Mouse (Mus musculus) stomach, adult 2 months (tissue): ENCODE data around the gene Ippk. TPM values are rescaled to one million over a fixed set of nuclear protein-coding genes. Genes with fewer than 3 reads are reported as not detected.

Experiments used
- polyA plus RNA-seq: library from polyadenylated mRNA; depleted of rRNA; stranded (reverse); fragments of >200 nt; gene quantifications from 2 replicates; pipeline ENCODE4 v1.2.3, GENCODE M21; 2012; rRNA removed

Ippk gene
- 5.8 and 8.4 TPM in 2 replicates for polyA plus RNA-seq

GRCm38 (mm10) chr13:49420754-49421605, at the start of gene Ippk:
Ippk (plus strand) TSS chr13:49421249.

GRCm38 (mm10) chr13:49492376-49493368, 71.6 kb downstream of the Ippk start, which contains the start of gene Tes3-ps:
Tes3-ps (plus strand) TSS chr13:49493318.

GRCm38 (mm10) chr13:49504510-49504909, 83.5 kb downstream of the Ippk start, which contains the start of gene Ecm2:
Ecm2 (plus strand) TSS chr13:49504810.

Other genes starting within 250 kb of the Ippk start
- 151 and 187 TPM in 2 replicates for gene Ninj1, start 233.8 kb upstream of the Ippk start, polyA plus RNA-seq
- gene Card19, start 205.2 kb upstream of the Ippk start, polyA plus RNA-seq: 154 and 247 TPM in 2 replicates
- gene Susd3, start 172.5 kb upstream of the Ippk start, polyA plus RNA-seq: 0.50 and 3.7 TPM in 2 replicates
- 0.56 and 0.62 TPM in 2 replicates for gene Fgd3, start 100.9 kb upstream of the Ippk start, polyA plus RNA-seq
- 8.7 and 9.2 TPM in 2 replicates for gene Bicd2, start 79.7 kb upstream of the Ippk start, polyA plus RNA-seq
- gene Tes3-ps, start 72.1 kb downstream of the Ippk start, polyA plus RNA-seq: not detected in 2 replicates
- 0.14 and 0.37 TPM in 2 replicates for gene Ecm2, start 83.6 kb downstream of the Ippk start, polyA plus RNA-seq
- gene Aspn, start 123.2 kb downstream of the Ippk start, polyA plus RNA-seq: 0.20 and 0.29 TPM in 2 replicates
- not detected in 2 replicates for gene Omd, start 161.2 kb downstream of the Ippk start, polyA plus RNA-seq
- gene Ogn, start 186.8 kb downstream of the Ippk start, polyA plus RNA-seq: 1.2 and 3.8 TPM in 2 replicates
- 0.12 and 0.18 TPM in 2 replicates for gene Cenpp, start 231.5 kb downstream of the Ippk start, polyA plus RNA-seq
- gene Nol8, start 231.8 kb downstream of the Ippk start, polyA plus RNA-seq: 0.04 and 0.10 TPM in 2 replicates